Mouse (Mus musculus) urinary bladder, postnatal 14 days (tissue): Measurements from ENCODE around the gene Hpse2.

Experiments
- DNase-seq: peaks from one replicate; pipeline ENCODE4 v3.0.0; 2021; ENCODE audit warnings: low spot score

Gene Hpse2

DNA sequence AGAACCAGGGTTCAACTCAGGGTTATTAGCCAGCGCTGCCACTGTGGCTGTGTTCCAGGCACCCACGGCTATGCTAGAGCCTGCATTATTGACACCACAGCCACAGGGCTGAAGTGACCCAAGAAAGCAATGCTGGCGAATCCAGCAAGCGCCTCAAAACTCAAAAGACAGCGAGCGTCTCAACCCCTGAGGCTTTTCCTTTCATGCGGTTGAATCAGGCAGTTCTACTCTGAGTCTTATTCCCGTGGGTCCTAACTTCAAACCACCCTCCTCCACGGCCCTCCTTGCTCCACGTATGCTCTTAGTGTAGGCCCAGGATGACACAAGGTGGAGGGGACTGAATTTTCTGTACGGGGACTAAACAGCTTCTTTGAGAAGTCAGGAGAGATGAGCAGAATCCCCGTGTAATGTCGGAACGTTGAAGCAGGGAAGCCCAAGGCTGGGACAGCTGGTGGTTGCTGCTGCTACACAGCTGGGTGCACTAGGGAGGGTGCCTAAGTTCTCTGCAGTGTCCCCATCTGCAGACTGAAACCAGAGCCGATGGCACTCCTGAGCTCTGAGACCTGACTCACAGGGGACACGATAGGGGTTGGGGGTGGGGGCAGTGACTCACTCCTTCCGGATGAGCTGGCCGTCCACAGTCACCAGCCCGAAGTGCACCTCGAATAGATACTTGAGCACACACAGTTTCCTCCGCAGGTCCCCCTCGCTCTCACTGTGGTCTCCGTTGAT lies 617.8 kb downstream of the Hpse2 start:
- no peak for DNase-seq

DNA sequence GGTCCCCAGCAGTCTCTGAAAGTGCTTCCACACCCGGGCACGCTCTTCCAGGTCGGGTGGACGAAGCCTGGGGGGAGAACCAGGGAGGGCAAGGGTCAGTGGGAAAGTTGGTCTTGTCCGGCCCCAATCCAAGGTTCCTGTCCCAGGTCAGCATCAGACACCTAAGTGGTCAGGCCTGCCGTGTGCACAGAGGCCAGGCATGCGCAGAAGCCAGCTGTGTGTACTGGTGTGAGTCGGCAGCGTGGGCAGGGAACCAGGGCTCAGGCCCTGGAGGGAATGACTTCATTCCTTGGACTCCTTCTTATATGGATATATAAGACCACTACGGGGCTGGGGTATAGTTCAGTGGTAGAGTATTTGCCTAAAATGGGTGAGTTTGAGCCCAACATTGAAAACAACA lies 618.5 kb downstream of the Hpse2 start:
- DNase-seq, result no peak

DNA sequence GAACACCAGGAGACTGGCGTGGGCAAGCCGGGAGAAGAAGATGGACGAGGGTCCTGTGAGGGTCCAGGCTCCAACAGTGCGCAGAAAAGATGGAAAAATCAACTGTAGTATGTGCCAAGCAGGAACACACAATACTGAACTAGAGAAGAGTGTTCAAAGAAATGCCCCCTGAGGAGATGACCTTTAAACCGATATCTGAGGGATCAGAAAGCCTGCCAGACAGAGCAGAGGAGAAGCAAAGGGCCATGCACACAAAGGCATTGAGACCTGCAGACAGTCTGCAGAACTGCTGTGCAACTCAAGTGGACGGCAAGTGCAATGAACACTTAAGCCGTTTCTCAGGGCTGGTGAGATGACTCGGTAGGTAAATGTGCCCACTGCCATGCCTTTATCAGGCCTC lies 620.8 kb downstream of the Hpse2 start:
- DNase-seq, result no peak

DNA sequence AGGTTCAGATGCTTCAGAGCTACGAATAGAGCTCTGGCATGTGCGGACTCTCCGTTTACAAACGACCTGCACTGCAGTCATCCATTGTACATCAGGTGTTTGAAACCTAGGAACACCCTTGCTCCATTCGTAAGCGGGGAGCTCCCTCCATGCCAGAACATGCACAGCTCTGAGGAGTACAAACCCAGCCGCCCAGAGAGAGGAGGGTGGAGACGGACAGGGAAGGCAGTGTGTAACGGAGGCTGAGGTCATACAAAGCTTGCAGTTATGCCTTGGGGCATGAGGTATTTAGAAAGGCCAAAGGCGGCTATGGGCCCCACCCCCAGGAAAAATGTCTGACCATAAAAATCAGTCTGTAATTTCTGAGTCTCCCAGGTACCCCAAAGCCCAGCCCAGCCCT lies 623.8 kb downstream of the Hpse2 start:
- no peak for DNase-seq

DNA sequence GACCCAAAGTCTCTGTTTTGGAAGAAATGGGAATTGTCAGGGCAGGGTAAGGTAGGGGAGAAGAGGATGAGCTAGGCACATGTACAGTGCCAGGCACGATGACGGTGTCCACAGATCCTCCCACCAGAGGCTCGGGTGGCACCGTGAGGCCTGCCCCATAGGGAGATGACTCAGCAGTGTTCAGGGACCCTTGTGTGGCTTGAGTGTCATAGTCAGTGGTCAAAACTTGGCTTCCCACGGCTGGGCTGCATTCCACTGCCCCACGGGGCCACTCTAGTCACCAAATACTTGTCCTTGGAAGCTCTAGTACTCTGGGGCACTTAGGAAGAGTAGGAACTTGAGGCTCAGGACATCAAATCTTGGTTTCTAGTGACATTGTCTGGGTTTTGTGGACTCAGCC lies 631.5 kb downstream of the Hpse2 start:
- no peak for DNase-seq

DNA sequence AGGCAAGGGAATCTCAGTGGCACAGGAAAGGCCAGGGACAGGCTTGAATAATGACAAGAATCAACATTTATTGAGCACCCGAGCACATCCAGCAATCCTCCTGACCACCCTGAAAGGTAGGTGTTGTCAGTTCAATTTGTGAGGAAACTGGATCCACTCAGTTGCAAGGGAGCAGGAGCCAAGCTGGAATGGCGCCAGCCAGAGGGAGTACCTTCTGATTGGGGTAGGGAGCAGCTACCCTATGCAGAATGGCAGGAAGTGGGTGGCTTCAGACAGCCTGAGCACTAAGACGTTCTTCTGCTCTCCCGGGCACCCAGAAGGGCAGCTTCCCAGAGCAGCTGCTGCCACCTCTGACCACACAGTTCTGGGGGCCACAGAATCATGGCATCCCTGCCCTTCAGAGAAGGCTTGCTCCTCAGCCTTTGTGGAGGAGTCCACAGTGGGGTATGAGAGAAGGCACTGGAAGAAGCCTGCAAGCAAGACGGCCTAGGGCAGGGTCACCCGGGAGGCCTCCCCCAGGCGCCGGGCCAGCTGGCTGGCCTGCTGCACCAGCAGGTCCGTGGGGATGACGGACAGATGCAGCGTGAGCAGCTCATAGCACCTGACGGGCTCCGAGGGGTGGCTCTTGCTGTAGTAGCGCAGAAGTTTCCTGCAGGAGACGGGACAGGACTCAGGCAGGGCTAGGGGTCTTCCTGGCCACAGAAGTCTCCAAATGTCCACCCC lies 632.8 kb downstream of the Hpse2 start:
- DNase-seq, result peak; percentile 49

DNA sequence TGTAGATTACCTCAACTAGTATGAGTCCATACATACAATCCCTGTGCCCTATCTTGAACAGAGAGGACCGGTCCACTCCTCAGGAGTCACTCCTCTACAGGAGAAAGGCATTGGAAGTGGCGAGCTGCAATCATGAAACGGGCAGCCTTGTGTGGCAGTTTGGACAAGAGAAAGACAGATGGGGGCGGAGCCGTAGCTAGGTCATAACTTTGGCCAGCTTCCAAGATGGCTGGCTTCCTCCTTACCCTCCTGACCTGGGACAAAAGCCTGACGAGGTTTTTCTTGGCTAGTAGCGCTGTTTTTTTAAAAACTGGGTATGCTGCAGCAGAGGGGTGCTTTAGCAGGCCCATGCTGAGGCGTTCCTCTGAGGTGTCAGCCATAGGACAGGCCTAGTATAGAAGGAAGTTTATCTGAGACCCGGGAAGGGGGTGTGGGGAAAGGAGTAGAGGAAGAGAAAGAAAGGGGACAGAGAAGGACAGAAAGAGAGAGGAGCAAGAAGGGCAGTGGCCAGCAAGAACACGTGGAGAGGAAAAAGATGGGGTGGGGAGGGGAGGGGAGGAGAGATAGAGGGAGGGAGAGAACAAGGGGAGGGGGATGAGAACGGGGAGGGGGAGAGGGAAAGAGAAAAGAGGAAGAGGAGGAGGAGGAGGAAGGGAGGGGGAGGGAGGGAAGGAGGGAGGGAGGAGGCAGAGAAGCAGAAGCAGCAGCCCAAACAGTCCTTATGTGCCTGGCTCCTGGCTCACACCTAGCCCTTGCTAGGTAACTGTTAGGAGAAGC lies 634.8 kb downstream of the Hpse2 start:
- DNase-seq, result peak; percentile 80

DNA sequence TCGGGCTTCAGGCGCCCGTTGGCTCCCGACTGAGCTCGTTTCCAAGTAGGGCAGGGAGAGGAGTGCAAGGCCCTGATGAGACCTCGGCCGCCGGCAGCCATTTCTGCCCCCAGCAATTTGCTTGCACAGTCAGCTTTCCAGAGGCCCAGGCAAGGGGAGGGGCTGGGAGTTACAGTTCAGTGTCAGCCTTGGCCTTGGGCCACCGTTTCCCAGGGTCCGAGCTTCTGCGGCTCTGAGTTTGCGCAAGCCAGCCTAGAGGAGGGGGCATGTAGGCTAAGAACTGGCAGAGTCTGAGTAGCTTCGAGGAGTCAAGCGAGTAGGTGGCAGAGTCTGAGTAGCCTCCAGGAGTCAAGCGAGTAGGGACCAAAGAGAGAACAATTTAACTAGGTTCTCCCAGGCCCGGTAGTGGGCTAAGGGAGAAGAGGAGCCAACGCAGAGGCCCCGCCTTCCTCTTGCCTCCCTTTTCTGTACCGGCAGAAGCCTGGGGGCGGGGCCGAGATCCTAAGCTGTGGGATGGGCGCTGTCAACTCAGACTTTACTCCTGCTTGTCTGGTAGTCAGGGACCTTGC lies 635.7 kb downstream of the Hpse2 start, which contains the start of gene Pyroxd2:
TSS of gene Pyroxd2 (minus strand) at position 413 of the 569 bp plus-strand sequence.
- DNase-seq, result peak; percentile 86

DNA sequence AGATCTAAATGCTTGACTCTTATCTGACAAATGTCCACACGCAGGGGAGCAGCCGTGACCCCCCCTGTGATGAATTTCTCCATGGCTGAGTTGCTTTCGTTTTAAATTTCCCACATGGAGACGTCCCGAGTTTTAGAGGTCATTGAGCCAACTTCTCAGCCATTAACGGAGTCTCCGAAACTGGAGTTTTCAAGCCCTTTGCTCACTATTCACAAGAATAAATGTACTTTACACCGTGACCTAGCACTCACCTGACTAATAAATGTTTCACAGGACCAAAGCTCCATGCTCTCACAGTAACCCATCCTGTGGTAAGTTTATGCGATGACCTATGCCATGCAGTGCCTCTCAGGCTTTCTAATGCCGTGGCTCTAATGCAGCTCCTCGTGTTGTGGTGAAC lies 638.0 kb downstream of the Hpse2 start:
- DNase-seq, result no peak

DNA sequence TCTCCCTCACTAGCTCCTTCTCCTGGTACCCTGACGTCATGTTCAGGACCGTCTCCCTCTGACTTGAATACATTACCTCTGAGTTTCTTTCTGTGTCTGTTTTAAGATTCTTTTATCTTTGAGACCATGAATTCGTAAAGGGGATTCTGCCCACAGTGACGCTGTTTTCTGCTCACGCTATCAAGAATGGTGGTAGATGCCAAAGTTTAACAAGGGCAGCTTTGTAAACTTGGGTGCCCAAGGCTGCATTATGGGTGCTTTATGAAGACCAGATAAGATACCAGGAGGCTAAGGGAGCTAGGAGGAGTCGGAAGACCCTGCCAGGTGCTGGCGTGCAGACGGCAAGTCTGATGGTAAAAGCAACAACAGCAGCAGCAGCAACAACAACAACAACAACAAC lies 641.5 kb downstream of the Hpse2 start:
- no peak for DNase-seq

DNA sequence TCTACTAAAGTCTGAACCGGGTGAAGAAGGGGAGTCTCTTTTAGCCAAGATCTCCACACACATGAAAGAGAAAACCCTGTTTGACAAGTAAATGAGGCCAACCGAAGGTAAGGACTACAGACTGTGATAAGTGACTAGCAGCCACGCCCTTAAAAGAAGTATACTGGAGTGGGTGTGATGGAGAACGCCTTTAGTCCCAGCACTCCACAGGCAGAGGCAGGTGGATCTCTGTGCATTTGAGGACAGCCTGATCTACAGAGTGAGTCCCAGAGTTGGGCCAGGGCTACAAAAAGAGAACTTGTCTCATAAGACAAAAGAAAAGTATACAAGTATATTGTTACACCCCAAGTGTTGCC lies 642.3 kb downstream of the Hpse2 start:
- no peak for DNase-seq

DNA sequence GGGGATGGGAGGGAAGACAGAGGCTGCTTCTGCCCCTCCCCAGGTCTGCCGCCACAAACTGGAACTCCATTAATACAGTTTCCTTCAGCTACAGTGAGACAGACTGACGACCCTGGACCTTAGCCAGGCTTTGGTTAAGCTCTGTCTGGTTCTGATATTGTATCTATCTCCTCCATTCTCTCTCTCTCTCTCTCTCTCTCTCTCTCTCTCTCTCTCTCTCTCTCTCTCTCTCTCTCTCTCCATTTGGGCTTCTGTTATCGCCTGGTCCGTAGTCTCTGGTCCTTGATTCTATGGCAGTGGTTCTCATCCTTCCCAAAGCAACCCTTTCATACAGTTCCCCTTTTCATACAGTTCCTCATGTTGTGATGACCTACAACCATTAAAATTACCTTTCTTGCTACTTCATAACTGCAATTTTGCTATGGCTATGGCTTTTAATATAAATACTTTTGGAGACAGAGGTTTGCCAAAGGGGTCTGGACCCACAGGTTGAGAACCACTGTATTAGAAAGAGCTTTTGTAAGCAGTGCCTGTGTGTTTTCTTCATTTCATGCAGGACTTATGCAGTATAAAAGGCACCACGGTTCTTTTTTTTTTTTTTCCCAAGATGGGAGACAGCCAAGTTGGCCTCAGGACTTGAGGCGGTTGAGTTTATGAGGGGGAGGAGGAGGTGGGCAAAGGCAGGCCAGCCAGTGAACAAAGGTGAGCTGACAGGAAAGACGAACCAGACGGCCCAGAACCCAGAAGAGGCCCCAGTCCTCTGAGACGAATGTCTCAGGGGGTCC lies 642.9 kb downstream of the Hpse2 start:
- DNase-seq, result no peak

DNA sequence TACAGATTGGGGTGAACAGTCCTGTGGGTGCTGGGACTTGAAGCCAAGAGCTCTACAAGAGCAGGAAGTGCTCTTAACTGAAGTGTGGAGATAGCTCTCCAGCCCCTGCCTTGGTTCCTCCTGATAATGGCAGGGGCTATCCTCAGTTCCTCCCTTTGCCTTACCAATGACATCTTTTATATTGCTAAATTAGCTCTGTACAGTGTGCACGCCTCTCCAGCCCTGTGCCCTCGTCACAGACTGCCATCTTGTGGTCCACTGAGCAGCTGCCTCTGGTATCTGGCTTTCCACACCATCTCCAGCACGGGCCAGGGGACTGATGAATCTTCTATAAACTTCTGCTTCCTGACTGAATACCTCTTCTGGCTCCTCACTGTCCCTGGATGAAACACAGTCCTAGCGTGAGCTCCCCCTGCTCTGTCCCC lies 644.0 kb downstream of the Hpse2 start:
- DNase-seq, result peak; percentile 66

DNA sequence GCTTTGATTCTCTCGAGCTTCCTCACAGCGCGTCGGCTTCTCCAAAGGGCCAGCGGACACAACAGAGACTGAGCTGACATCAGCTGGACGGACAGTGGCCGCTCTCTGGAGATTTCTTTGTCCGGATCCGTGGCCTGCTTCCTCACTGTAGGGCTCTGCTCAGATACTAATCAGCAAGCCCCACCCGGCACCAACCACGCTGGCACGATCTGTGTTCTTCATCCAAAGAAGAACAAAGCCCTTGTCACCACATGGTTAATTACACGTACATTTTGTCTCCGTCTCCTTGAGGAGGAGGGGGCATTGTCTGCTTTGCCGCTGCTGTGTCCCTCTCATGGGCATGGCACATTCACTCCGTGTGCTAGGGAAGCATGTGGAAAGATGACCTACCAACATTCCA lies 644.9 kb downstream of the Hpse2 start:
- DNase-seq, result no peak

DNA sequence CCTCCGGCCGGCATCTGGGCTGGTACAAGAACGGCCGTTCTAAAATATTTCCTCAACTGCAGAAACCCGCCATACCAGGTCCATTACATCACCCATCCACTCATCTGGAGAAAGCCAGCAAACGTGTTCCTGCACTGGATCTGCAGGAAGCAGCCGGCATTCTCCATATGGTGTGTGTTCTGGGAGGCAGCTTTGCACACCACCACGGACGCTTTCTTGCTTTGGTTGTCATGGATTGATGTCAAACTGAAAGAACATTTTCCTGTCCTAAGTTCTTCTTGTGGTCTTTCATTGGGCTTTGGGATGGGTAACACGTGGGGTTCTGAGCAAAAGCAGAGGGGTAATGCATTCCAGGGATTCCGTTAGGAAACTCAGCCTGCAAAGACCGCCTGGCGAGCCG lies 646.3 kb downstream of the Hpse2 start:
- DNase-seq, result no peak

DNA sequence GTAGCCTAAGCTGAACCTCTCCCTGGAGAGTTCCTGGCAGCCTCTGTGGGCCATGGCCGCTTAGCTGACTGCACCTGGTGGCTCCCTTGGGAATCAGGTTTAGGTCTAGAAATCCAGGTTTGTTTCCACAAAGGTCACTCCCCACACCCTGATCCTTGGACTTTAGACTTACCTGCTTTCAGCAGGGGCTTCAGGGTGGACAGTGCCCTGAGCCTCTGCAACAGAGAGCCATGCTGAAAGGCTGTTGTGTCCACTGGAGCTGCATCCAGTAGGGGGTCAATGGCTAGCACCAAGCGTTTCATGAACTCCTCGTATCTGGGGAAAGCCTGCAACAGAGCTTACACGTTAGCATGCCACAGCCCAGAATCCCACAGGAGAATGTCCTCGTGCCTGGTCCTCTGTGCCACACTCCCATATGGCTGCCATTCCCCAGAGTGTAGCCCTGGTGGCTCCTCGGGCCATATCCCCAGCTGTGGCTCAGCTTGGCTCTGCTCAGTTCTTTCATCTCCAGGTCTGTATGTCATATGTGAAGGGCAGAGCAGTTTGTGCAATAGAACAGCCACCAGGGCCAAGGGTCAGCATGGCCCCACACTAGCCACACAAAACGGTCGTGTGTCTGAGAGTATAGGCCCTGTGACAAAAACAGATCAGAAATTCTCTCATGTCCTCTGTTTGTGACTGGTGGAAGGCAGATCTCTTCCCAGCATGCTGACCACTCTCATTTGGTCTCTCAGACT lies 647.8 kb downstream of the Hpse2 start:
- no peak for DNase-seq

DNA sequence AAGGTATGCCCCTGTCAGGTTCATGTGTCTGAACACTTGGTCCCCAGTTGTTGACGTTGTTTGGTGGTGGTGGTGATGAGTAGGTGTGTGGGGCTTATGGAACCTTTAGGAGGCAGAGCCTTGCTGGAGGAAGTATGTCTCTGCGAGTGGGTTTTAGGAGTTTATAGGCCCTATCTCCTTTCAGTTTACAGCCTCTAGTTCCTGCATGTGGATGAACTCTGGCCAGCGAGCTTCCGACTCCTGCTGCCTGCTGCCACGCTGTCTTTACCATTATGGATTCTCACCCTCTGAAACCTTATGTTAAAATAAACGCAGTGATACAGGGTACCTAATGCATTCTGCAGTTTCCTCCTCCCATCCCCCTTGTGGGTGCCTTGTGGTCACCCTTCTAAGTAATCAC lies 648.4 kb downstream of the Hpse2 start:
- no peak for DNase-seq

DNA sequence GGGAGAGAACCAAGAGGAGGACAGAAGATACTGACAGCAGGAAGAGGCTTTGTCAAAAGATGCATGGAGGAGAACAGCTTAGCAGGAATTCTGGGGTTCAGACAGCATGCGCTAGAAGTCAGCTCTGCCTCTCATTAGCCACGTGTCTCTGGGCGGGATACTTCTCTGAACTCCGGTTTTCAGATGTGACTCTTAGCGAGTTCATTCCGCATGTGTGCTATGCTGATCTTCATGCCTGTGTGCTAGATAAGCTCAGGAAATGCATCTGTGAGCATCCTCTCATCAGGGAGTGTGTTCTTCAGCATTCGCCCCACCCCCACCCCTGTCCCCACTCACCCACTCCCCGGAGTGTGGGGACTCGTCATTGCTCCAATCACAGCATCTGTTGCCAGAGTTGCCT lies 650.4 kb downstream of the Hpse2 start:
- DNase-seq, result no peak
